Mouse (Mus musculus): Measurements from ENCODE around the gene Acads. TPM values are rescaled to one million over a fixed set of nuclear protein-coding genes. Genes with fewer than 3 reads are reported as not detected.

Acads gene
- polyA plus RNA-seq, 1 experiment from 2014 or later, result 89.5 TPM

- no peaks in the 10 kb centered on the region for H3K27me3 ChIP-seq (ENCODE audit: control insufficient read depth, insufficient read depth, low read length)
- no peak overlapping the region for H3K4me3 ChIP-seq (ENCODE audit: control insufficient read depth in 1 of 2, insufficient read depth in 1 of 2, low read depth in 1 of 2, low read length in 2 of 2)
- H3K4me1 ChIP-seq (ENCODE audit: control insufficient read depth in 2 of 2, insufficient read depth in 2 of 2, low read length in 2 of 2), result peaks cover 3 to 13% of the 10 kb centered on the region in 2 experiments; a peak in 2 of 4 replicates
- no peak for ATAC-seq (ENCODE audit: insufficient number of reproducible peaks, insufficient read depth, low FRiP score, low read depth)
- H3K36me3 ChIP-seq (ENCODE audit: control insufficient read depth, insufficient read depth, low read length), result peaks cover 67% of the 10 kb centered on the region
- no peaks in the 10 kb centered on the region for H3K9me3 ChIP-seq (ENCODE audit: control insufficient read depth, low read length)
- WGBS, result 87% methylated on average over 22 of the region's 22 CpGs
- no peak overlapping the region for H3K27ac ChIP-seq (replicated peaks in 1 of 2; ENCODE audit: control insufficient read depth in 1 of 2, insufficient read depth in 1 of 2, low read depth in 2 of 2, low read length in 2 of 2)
- H3K4me2 ChIP-seq (ENCODE audit: low read length), result no peak overlapping the region
- H3K9ac ChIP-seq (ENCODE audit: low read length), result no peak overlapping the region
Observed at GRCm38 (mm10) chr5:115127421-115128179, 8.5 kb upstream of the Acads start.

- H3K36me3 ChIP-seq (ENCODE audit: control insufficient read depth, insufficient read depth, low read length), result peaks cover 70% of the 10 kb centered on the region
- 81% methylated on average over 27 of the region's 28 CpGs for WGBS
- ATAC-seq (ENCODE audit: insufficient number of reproducible peaks, insufficient read depth, low FRiP score, low read depth), result no peak
- no peak overlapping the region for H3K4me3 ChIP-seq (ENCODE audit: control insufficient read depth in 1 of 2, insufficient read depth in 1 of 2, low read depth in 1 of 2, low read length in 2 of 2)
- H3K27me3 ChIP-seq (ENCODE audit: control insufficient read depth, insufficient read depth, low read length), result no peaks in the 10 kb centered on the region
- no peak overlapping the region for H3K4me2 ChIP-seq (ENCODE audit: low read length)
- H3K27ac ChIP-seq (replicated peaks in 1 of 2; ENCODE audit: control insufficient read depth in 1 of 2, insufficient read depth in 1 of 2, low read depth in 2 of 2, low read length in 2 of 2), result no peak overlapping the region
- no peaks in the 10 kb centered on the region for H3K9me3 ChIP-seq (ENCODE audit: control insufficient read depth, low read length)
- H3K4me1 ChIP-seq (ENCODE audit: control insufficient read depth in 2 of 2, insufficient read depth in 2 of 2, low read length in 2 of 2), result peaks cover 3 to 10% of the 10 kb centered on the region in 2 experiments; a peak in 2 of 4 replicates
- no peak overlapping the region for H3K9ac ChIP-seq (ENCODE audit: low read length)
Observed at GRCm38 (mm10) chr5:115126578-115127312, 7.6 kb upstream of the Acads start.

GRCm38 (mm10) chr5:115125211-115125871 is 6.2 kb upstream of the Acads start:
- 18% methylated on average over 24 of the region's 24 CpGs for WGBS
- Histone ChIP-seq H3K4me1 (ENCODE audit: control insufficient read depth in 2 of 2, insufficient read depth in 2 of 2, low read length in 2 of 2) (peaks cover 3 to 10% of the 10 kb centered on the region in 2 experiments; a peak in 2 of 4 replicates), H3K4me3 (ENCODE audit: control insufficient read depth in 1 of 2, insufficient read depth in 1 of 2, low read depth in 1 of 2, low read length in 2 of 2) (no peak overlapping the region), H3K27ac (replicated peaks in 1 of 2; ENCODE audit: control insufficient read depth in 1 of 2, insufficient read depth in 1 of 2, low read depth in 2 of 2, low read length in 2 of 2) (no peak overlapping the region), H3K36me3 (ENCODE audit: control insufficient read depth, insufficient read depth, low read length) (peaks cover 70% of the 10 kb centered on the region), H3K9me3 (ENCODE audit: control insufficient read depth, low read length) (no peaks in the 10 kb centered on the region), H3K27me3 (ENCODE audit: control insufficient read depth, insufficient read depth, low read length) (no peaks in the 10 kb centered on the region), H3K4me2 (ENCODE audit: low read length) (peak overlapping the region; percentile 46), H3K9ac (ENCODE audit: low read length) (no peak overlapping the region)
- ATAC-seq (ENCODE audit: insufficient number of reproducible peaks, insufficient read depth, low FRiP score, low read depth), result no peak

- Histone ChIP-seq H3K9ac (ENCODE audit: low read length) (no peak overlapping the region), H3K36me3 (ENCODE audit: control insufficient read depth, insufficient read depth, low read length) (peaks cover 65% of the 10 kb centered on the region), H3K4me1 (ENCODE audit: control insufficient read depth in 2 of 2, insufficient read depth in 2 of 2, low read length in 2 of 2) (peaks cover 3 to 10% of the 10 kb centered on the region in 2 experiments; a peak in 2 of 4 replicates), H3K9me3 (ENCODE audit: control insufficient read depth, low read length) (no peaks in the 10 kb centered on the region), H3K4me2 (ENCODE audit: low read length) (no peak overlapping the region), H3K27ac (replicated peaks in 1 of 2; ENCODE audit: control insufficient read depth in 1 of 2, insufficient read depth in 1 of 2, low read depth in 2 of 2, low read length in 2 of 2) (no peak overlapping the region), H3K4me3 (ENCODE audit: control insufficient read depth in 1 of 2, insufficient read depth in 1 of 2, low read depth in 1 of 2, low read length in 2 of 2) (no peak overlapping the region), H3K27me3 (ENCODE audit: control insufficient read depth, insufficient read depth, low read length) (no peaks in the 10 kb centered on the region)
- WGBS, result 96% methylated on average over 6 of the region's 6 CpGs
- no peak for ATAC-seq (ENCODE audit: insufficient number of reproducible peaks, insufficient read depth, low FRiP score, low read depth)
Observed at GRCm38 (mm10) chr5:115124690-115125089, 5.5 kb upstream of the Acads start.

GRCm38 (mm10) chr5:115120978-115121377 is 1.8 kb upstream of the Acads start:
- 72% methylated on average over 5 of the region's 5 CpGs for WGBS

GRCm38 (mm10) chr5:115117467-115117866 is 1.7 kb downstream of the Acads start:
- Histone ChIP-seq H3K36me3 (ENCODE audit: control insufficient read depth, insufficient read depth, low read length) (peaks cover 40% of the 10 kb centered on the region), H3K4me2 (ENCODE audit: low read length) (no peak overlapping the region), H3K27me3 (ENCODE audit: control insufficient read depth, insufficient read depth, low read length) (no peaks in the 10 kb centered on the region), H3K9me3 (ENCODE audit: control insufficient read depth, low read length) (no peaks in the 10 kb centered on the region), H3K27ac (replicated peaks in 1 of 2; ENCODE audit: control insufficient read depth in 1 of 2, insufficient read depth in 1 of 2, low read depth in 2 of 2, low read length in 2 of 2) (no peak overlapping the region), H3K4me3 (ENCODE audit: control insufficient read depth in 1 of 2, insufficient read depth in 1 of 2, low read depth in 1 of 2, low read length in 2 of 2) (no peak overlapping the region), H3K9ac (ENCODE audit: low read length) (no peak overlapping the region), H3K4me1 (ENCODE audit: control insufficient read depth in 2 of 2, insufficient read depth in 2 of 2, low read length in 2 of 2) (no peaks in the 10 kb centered on the region)
- ATAC-seq (ENCODE audit: insufficient number of reproducible peaks, insufficient read depth, low FRiP score, low read depth), result no peak
- 92% methylated on average over 13 of the region's 13 CpGs for WGBS

More at GRCm38 (mm10) chr5:115120978-115121377, 1.8 kb upstream of the Acads start:
- Histone ChIP-seq H3K27ac (replicated peaks in 1 of 2; ENCODE audit: control insufficient read depth in 1 of 2, insufficient read depth in 1 of 2, low read depth in 2 of 2, low read length in 2 of 2) (no peak overlapping the region), H3K9ac (ENCODE audit: low read length) (no peak overlapping the region), H3K4me1 (ENCODE audit: control insufficient read depth in 2 of 2, insufficient read depth in 2 of 2, low read length in 2 of 2) (peaks cover 3 to 8% of the 10 kb centered on the region in 2 experiments; a peak in 2 of 4 replicates), H3K9me3 (ENCODE audit: control insufficient read depth, low read length) (no peaks in the 10 kb centered on the region), H3K4me3 (ENCODE audit: control insufficient read depth in 1 of 2, insufficient read depth in 1 of 2, low read depth in 1 of 2, low read length in 2 of 2) (no peak overlapping the region), H3K36me3 (ENCODE audit: control insufficient read depth, insufficient read depth, low read length) (peaks cover 39% of the 10 kb centered on the region), H3K27me3 (ENCODE audit: control insufficient read depth, insufficient read depth, low read length) (no peaks in the 10 kb centered on the region), H3K4me2 (ENCODE audit: low read length) (no peak overlapping the region)
- no peak for ATAC-seq (ENCODE audit: insufficient number of reproducible peaks, insufficient read depth, low FRiP score, low read depth)

GRCm38 (mm10) chr5:115116426-115116825 is 2.7 kb downstream of the Acads start:
- H3K9ac ChIP-seq (ENCODE audit: low read length), result no peak overlapping the region
- no peak for ATAC-seq (ENCODE audit: insufficient number of reproducible peaks, insufficient read depth, low FRiP score, low read depth)
- no peaks in the 10 kb centered on the region for H3K4me1 ChIP-seq (ENCODE audit: control insufficient read depth in 2 of 2, insufficient read depth in 2 of 2, low read length in 2 of 2)
- no peak overlapping the region for H3K4me3 ChIP-seq (ENCODE audit: control insufficient read depth in 1 of 2, insufficient read depth in 1 of 2, low read depth in 1 of 2, low read length in 2 of 2)
- WGBS, result 83% methylated on average over 3 of the region's 3 CpGs
- H3K27me3 ChIP-seq (ENCODE audit: control insufficient read depth, insufficient read depth, low read length), result no peaks in the 10 kb centered on the region
- no peak overlapping the region for H3K4me2 ChIP-seq (ENCODE audit: low read length)
- no peak overlapping the region for H3K27ac ChIP-seq (replicated peaks in 1 of 2; ENCODE audit: control insufficient read depth in 1 of 2, insufficient read depth in 1 of 2, low read depth in 2 of 2, low read length in 2 of 2)
- H3K9me3 ChIP-seq (ENCODE audit: control insufficient read depth, low read length), result no peaks in the 10 kb centered on the region
- H3K36me3 ChIP-seq (ENCODE audit: control insufficient read depth, insufficient read depth, low read length), result peaks cover 49% of the 10 kb centered on the region
